Mouse (Mus musculus) cortical plate, adult 2 months (tissue): Measurements from ENCODE around the gene D430019H16Rik. TPM values are rescaled to one million over a fixed set of nuclear protein-coding genes. Genes with fewer than 3 reads are reported as not detected.

Source experiments
- H3K27ac ChIP-seq: fragments of 200-500 bp; 2 replicates; pipeline ENCODE4 v1.5.1; 2012; ENCODE audit warnings: low read length, control low read depth, inconsistent platforms; ENCODE audit not compliant: insufficient read depth
- H3K4me1 ChIP-seq: fragments of 200-500 bp; 2 replicates; pipeline ENCODE4 v1.6.1; 2011; ENCODE audit warnings: low read length; ENCODE audit not compliant: control insufficient read depth, insufficient read depth
- H3K4me3 ChIP-seq: fragments of 200-500 bp; 2 replicates; pipeline ENCODE4 v1.5.1; 2011; ENCODE audit warnings: mild to moderate bottlenecking, low read length, control low read depth; ENCODE audit not compliant: insufficient read depth
- CTCF ChIP-seq: fragments of 200-500 bp; IDR thresholded peaks from 2 replicates; pipeline ENCODE4 v1.5.1; 2011; ENCODE audit warnings: mild to moderate bottlenecking, control low read depth, low read length; ENCODE audit not compliant: insufficient read depth; ENCODE audit errors: extremely low read depth
- POLR2A ChIP-seq: fragments of 200-500 bp; IDR thresholded peaks from 2 replicates; pipeline ENCODE4 v1.6.1; 2011; ENCODE audit warnings: mild to moderate bottlenecking, low read length, control low read depth; ENCODE audit not compliant: insufficient read depth; ENCODE audit errors: extremely low read depth
- polyA plus RNA-seq: library from polyadenylated mRNA; depleted of rRNA; stranded (reverse); fragments of >200 nt; gene quantifications from 2 replicates; pipeline ENCODE4 v1.2.3, GENCODE M21; 2012; rRNA removed

The D430019H16Rik gene
- polyA plus RNA-seq, 1 experiment = 60.9 TPM

DNA sequence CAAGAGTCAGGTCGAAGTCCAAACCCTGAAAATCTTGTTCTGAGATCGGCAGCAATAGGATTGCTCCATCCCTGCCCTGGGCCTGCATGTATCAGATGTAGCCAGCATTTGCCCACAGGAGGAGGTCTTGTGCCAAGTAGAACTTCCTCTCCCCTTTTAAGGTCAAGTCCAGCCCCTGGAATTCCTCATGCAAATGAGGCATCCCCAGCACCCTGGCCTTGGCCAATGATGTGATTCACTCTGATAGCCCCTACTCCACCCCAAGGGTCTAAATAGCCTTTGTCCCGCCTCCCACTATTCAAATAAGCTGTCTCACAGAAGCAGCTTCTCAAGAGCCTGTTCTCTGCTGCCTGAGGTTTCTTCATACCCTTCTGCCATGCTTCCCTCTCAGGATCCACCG is 81.2 kb downstream of the D430019H16Rik start:
- Histone ChIP-seq H3K4me1 (peaks cover 1% of the 10 kb centered on the region; the same call in 1 of the 2 replicates), H3K27ac (no peak overlapping the region), H3K4me3 (no peak overlapping the region)
- TF ChIP-seq CTCF = no peak
- no peak for TF ChIP-seq POLR2A

DNA sequence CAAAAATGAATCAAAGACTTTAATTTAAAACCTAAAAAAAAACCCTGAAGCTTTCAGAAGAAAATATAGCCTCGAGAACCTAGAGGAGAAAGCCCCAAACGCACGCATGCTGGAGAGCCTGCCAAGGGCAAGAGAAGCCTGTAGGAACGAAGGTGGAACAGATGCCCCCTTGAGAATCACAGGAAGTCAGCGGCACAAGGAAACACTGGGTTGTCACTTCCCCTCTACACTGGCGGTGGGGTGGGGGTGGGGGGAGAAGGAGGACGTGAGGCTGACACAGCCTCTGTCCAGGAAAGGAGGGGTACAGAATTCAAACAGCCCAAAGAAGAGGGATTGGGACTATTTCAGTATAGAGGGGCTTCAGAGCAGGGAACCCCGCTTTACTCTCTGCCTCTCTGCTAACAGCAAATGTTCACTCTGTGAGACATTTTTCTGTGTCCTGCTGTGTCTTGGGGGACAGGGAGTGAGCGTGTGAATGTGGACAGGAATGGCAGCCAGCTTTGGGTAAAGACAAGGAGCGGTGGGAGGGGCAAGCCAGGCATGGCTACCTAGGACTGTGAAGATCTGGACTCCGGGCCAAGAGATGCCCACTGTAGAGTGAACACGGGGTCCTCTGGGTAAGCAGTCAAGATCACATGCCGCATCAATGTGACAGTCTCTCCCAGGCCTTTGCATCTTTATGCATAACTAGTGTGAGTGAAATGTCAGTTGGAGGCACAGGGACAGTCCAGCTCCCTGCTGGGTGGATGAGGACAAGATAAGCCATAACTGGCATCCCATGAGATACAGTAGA is 82.5 kb downstream of the D430019H16Rik start:
- Histone ChIP-seq H3K27ac (no peak overlapping the region), H3K4me3 (no peak overlapping the region), H3K4me1 (peaks cover 1% of the 10 kb centered on the region; the same call in 1 of the 2 replicates)
- no peak for TF ChIP-seq POLR2A
- no peak for TF ChIP-seq CTCF

GRCm38 (mm10) chr12:105537162-105537561 is 83.5 kb downstream of the D430019H16Rik start:
- TF ChIP-seq POLR2A = no peak
- no peak for TF ChIP-seq CTCF
- H3K27ac ChIP-seq = no peak overlapping the region
- no peak overlapping the region for H3K4me3 ChIP-seq
- H3K4me1 ChIP-seq = peaks cover 1% of the 10 kb centered on the region; the same call in 1 of the 2 replicates

DNA sequence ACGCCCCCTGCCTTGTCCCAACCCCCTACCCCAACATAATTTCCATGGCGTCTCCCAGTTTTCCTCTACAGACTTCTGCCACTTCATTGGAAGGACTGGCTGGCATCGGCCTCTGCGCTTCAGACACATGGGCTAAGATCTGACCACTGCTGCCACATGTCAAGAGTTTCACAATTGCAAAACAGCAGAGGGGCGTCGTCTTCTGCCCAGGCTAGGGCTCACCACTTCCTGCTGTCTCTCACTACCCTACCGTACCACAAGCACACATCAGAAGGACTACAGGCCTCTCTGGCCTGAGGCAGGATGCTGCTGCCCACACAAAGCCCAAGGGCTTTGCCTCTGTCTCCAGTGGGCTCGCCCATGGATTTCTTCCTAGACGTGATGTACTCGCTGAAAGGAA is 86.0 kb downstream of the D430019H16Rik start:
- Histone ChIP-seq H3K4me1 (peaks cover 1% of the 10 kb centered on the region; the same call in 1 of the 2 replicates), H3K27ac (no peak overlapping the region), H3K4me3 (no peak overlapping the region)
- TF ChIP-seq CTCF (no peak), POLR2A (no peak)

DNA sequence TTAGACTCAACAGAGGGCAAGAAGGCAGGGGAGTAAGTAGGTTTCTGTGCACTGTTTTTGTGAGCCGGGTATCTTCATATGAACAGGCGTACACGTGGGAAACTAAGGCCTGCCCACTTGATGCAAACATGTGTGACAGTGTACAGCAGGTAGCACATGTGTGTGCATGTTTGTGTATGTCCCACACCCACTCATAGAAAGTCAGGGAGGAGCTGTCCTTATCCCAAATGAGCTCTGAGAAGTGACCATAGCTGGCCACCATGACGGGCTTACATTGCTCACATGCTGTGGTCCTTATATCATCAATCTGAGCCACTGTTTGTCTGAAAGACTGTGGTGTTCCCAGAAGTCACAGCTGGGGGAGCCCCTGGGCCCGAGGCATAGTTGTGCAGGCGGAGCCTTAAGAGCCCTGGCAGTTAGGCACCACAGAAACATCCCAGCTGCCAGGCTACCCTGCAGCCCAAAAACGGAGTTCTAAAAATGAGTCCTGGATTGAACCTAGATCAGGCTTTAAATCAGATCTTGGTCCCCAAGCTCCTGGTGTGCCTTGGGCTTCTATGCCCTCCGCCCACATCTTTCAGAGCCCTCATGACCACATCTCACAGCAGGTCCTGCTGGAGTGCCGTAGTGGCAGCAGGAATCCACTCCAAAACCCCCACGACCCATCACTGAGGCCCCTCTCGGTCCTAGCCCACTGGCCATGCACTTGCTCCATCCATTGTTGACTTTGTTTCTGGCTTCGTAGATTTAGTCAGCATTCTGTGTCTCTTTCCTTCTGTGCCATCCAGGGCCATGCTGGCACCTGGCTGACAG is 88.1 kb downstream of the D430019H16Rik start:
- Histone ChIP-seq H3K4me1 (peaks cover 1% of the 10 kb centered on the region; the same call in 1 of the 2 replicates), H3K4me3 (no peak overlapping the region), H3K27ac (no peak overlapping the region)
- TF ChIP-seq POLR2A = no peak
- no peak for TF ChIP-seq CTCF

- TF ChIP-seq CTCF (no peak), POLR2A (no peak)
- H3K4me1 ChIP-seq = peaks cover 2% of the 10 kb centered on the region; the same call in 1 of the 2 replicates
- H3K4me3 ChIP-seq = no peak overlapping the region
Observed at GRCm38 (mm10) chr12:105542513-105542912, 88.9 kb downstream of the D430019H16Rik start.

More at GRCm38 (mm10) chr12:105542513-105542912, 88.9 kb downstream of the D430019H16Rik start:
- H3K27ac ChIP-seq = no peak overlapping the region

Other genes with a start within 250 kb of the D430019H16Rik start
- not detected in 2 replicates for gene Tcl1, start 231.1 kb upstream of the D430019H16Rik start, polyA plus RNA-seq
- 4.7 and 5.9 TPM in 2 replicates for gene Tunar, start 120.0 kb upstream of the D430019H16Rik start, polyA plus RNA-seq
- gene Bdkrb2, start 109.4 kb downstream of the D430019H16Rik start, polyA plus RNA-seq = 0.26 and 0.38 TPM in 2 replicates
- gene Bdkrb1, start 149.2 kb downstream of the D430019H16Rik start, polyA plus RNA-seq = 0.06 TPM in 1 of 2 replicates, not detected in the other
- 22.5 and 23.2 TPM in 2 replicates for gene Gskip, start 231.0 kb downstream of the D430019H16Rik start, polyA plus RNA-seq
- 31.2 and 32.6 TPM in 2 replicates for gene Atg2b, start 231.4 kb downstream of the D430019H16Rik start, polyA plus RNA-seq